In the genomic region with DNA sequence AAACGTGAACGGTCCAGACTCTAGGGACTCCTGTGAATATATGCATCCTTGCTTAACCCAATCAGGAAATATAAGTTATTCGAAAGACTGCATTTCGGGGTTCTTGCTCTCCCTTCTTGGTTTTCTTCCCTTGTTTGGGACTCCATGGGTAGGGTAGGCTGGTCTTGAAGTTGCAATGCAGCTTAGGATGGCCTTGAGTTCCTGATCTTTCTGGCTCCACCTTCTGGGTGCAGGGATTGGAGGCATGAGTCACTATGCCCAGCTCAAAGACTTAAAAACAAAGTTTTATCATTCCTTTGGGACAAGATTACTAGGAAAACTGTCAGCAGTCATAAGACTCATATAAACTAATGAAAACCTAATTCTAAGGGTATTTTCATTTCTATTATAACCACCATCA, we compare ENCODE assay signal across 17 mouse cellular contexts.
DNase-seq lines count a peak whose midpoint lies in the region; TF ChIP-seq lines count a peak whose summit lies in the region.
"Had no signal": no experiment of that assay in that cellular context is flagged by ENCODE, and none has a peak within 500 bp of the region (broad histone marks: within the 10 kb centered on the region; RNA-seq: fewer than 3 reads in every experiment).

No protein-coding gene starts in this region.

- no peak for TF ChIP-seq POLR2A in myocyte (IDR thresholded peaks at IDR 0.05; ENCODE audit: insufficient read length, low read depth)

- H3K27me3 ChIP-seq in myocyte (ENCODE audit: control insufficient read depth, insufficient read depth, insufficient read length), result no peaks in the 10 kb centered on the region
- H3K27me3 ChIP-seq: CH12.LX; embryonic facial prominence, embryonic 12.5 days; embryonic facial prominence, embryonic 15.5 days; heart, embryonic 12.5 days; heart, embryonic 15.5 days had no signal

- no peak overlapping the region for H3K4me3 ChIP-seq in myocyte
- H3K4me3 ChIP-seq: embryonic facial prominence, embryonic 12.5 days; embryonic facial prominence, embryonic 15.5 days; gastrocnemius, adult 2 months; heart, embryonic 12.5 days; heart, embryonic 15.5 days had no signal

- H3ac ChIP-seq in myocyte (ENCODE audit: control insufficient read depth, insufficient read length), result no peak overlapping the region

- peak overlapping the region; percentile 13 for H3K4me2 ChIP-seq in myocyte (ENCODE audit: low read depth)
- H3K4me2 ChIP-seq: embryonic facial prominence, embryonic 12.5 days; embryonic facial prominence, embryonic 15.5 days; heart, embryonic 12.5 days; heart, embryonic 15.5 days; hindbrain, embryonic 14.5 days had no signal

- DNase-seq in adrenal gland, adult (ENCODE audit: inconsistent age in 2 of 2, low spot score in 1 of 2), result peak; percentile 41 to 71
- no peak for DNase-seq in adrenal gland, postnatal 25 days
- DNase-seq in adrenal gland, postnatal 36 days, result peak; percentile 22 to 24
- DNase-seq in adrenal gland, postnatal 4 days (ENCODE audit: low spot score in 2 of 2), result no peak
- peak; percentile 61 for DNase-seq in 3T3-L1 (ENCODE audit: low read depth, low spot score)
- no peak for DNase-seq in layer of hippocampus, postnatal 25 days (ENCODE audit: extremely low spot score in 1 of 2, low spot score in 1 of 2)
- DNase-seq: gastrocnemius, adult 2 months; gastrocnemius, postnatal 14 days; kidney, adult 11 months had no signal

- H3K79me2 ChIP-seq in myocyte (ENCODE audit: control insufficient read depth, insufficient read depth), result peaks cover 12% of the 10 kb centered on the region

- H3K36me3 ChIP-seq in myocyte (ENCODE audit: control insufficient read depth, insufficient read depth), result peaks cover 16% of the 10 kb centered on the region
- H3K36me3 ChIP-seq: embryonic facial prominence, embryonic 12.5 days; embryonic facial prominence, embryonic 15.5 days; G1E; heart, embryonic 12.5 days; heart, embryonic 15.5 days had no signal

TF ChIP-seq in myocyte, 11 proteins besides CTCF, POLR2A, EP300 and RAD21:
- no peak for TF ChIP-seq MYOG (IDR thresholded peaks at IDR 0.05; ENCODE audit: control insufficient read depth in 1 of 3, insufficient read depth in 1 of 3, insufficient read length in 2 of 3, low read depth in 2 of 3)
- no peak for TF ChIP-seq TCF3 (IDR thresholded peaks at IDR 0.05; ENCODE audit: insufficient read length, low read depth)
- TF ChIP-seq MAX (IDR thresholded peaks at IDR 0.05; ENCODE audit: low read depth), result no peak
- no peak for TF ChIP-seq MYOD1 (IDR thresholded peaks at IDR 0.05; ENCODE audit: control insufficient read depth in 1 of 3, insufficient read length in 2 of 3, low read depth in 2 of 3)
- no peak for TF ChIP-seq TCF12 (IDR thresholded peaks at IDR 0.05; ENCODE audit: insufficient read depth, poor library complexity, severe bottlenecking)
- no peak for TF ChIP-seq REST (IDR thresholded peaks at IDR 0.05; ENCODE audit: insufficient read depth, insufficient read length)
- no peak for TF ChIP-seq USF1 (IDR thresholded peaks at IDR 0.05; ENCODE audit: low read depth)

Comparison
In these comparisons a context has a peak if more than half of its experiments do, and no peak if none do; other contexts are left out.
1. DNase-seq: peak in adrenal gland, adult (2 of 2), adrenal gland, postnatal 36 days (2 of 2) and 3T3-L1 (single experiment); none in adrenal gland, postnatal 25 days (single experiment), adrenal gland, postnatal 4 days (0 of 2) and layer of hippocampus, postnatal 25 days (0 of 2).